Mouse (Mus musculus): ENCODE data around the gene Gpr35. TPM values are rescaled to one million over a fixed set of nuclear protein-coding genes. Genes with fewer than 3 reads are reported as not detected.
"Not testable (repeated sequence)": the region's sequence is repeated elsewhere in the genome, so short reads cannot be mapped to it uniquely, and the experiment has no call there.

Gene Gpr35
- polyA plus RNA-seq, 1 experiment from 2014 or later, result 7.7 TPM

DNA sequence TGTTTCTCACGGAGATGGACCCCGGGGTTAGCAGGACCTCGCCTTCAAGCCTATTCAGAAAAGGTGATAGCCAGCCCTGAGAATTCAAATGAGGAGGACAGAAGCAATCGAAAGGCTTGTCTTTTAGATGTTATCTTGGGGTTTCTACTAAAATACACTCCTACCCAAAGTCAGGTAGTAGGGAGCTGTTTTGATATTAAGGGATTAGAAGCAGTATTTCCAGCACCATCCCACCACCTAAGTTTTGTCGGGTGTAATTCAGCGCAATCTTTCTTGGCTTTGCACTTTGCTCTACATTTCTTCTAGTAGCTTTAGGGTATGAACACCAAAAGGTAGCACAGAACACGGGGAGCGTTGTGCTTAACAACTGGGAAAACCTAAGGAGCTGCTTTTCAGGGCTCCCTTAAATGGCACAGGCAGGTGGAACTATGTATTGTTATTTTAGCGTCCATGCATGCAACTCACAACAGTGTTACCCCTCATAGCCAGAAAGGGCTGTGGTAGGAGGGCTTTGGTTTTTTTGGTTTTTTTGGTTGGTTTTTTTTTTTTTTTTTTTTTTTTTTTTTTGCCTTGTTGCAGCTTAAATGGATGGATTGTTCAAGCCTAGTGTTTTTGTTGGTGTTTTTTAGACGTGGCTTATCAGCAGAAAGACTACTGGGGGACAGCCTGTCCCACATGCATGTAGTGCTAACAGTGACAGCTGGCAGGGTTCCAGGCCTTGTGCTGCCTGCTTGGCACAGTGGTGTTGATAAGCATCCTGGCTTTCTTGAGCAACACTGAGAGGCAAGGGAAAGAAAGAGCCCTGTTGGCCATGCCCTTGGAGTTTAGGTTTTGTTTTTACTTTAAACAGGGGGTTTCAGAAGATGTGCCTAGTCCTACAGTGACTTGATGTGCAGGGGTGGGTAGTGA is 15.4 kb upstream of the Gpr35 start:
- Histone ChIP-seq H3K4me1 (peaks cover 20% of the 10 kb centered on the region), H3K27me3 (replicated peaks) (no peaks in the 10 kb centered on the region), H3K27ac (peak overlapping the region; percentile 98; the same call in 1 of the 2 replicates), H3K36me3 (peaks cover 9% of the 10 kb centered on the region), H3K4me3 (replicated peaks) (peak overlapping the region; percentile 80), H3K4me2 (peak overlapping the region; percentile 81), H3K9me3 (no peaks in the 10 kb centered on the region), H3K9ac (peak overlapping the region; percentile 33)
- 15% methylated on average over 10 of the region's 10 CpGs for WGBS
- ATAC-seq (ENCODE audit: insufficient read depth, low FRiP score, low read depth), result no peak

DNA sequence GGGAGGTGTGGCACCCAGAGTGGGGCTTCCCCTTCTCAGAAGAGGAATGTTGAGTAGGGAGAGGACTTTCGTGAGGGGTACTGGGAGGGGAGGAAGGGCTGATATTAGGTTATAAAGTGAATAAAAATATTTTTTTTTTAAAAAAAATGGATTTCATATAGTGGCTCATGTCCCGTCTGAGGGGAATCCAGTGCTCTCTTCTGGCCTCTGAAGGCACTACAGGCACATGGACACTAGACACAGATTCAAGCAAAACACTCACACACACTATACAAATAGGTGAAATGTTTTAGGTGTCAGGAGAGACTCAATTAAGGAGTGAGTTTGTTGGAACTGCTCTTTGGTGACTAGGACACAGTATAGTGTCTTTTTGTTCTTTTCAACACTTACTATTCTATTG is 14.7 kb upstream of the Gpr35 start:
- Histone ChIP-seq H3K4me3 (replicated peaks) (peak overlapping the region; percentile 80), H3K27me3 (replicated peaks) (no peaks in the 10 kb centered on the region), H3K9me3 (no peaks in the 10 kb centered on the region), H3K4me1 (peaks cover 20% of the 10 kb centered on the region), H3K36me3 (peaks cover 9% of the 10 kb centered on the region), H3K27ac (no peak overlapping the region), H3K4me2 (peak overlapping the region; percentile 81), H3K9ac (no peak overlapping the region)
- WGBS, result 38% methylated on average over 2 of the region's 2 CpGs
- no peak for ATAC-seq (ENCODE audit: insufficient read depth, low FRiP score, low read depth)

DNA sequence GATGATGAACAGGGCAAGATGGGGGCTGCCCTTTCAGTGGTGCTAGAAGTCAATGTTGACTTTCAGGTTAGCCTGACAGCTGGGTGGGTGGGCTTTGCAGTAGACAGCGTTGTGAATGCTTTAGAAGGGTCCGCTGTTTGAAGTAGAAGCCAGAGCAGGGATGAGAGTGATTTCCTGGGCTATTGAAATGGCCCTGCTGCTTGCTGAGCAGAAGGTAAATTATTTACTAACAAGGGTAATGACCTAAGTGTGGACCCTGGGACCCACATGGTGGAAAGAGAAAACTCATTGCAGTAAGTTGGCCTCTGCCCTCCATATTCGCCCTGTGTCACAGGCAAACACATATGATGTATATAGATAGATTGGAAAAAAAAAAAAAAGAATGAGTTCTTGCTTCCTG is 14.2 kb upstream of the Gpr35 start:
- H3K27me3 ChIP-seq (replicated peaks), result no peaks in the 10 kb centered on the region
- H3K4me2 ChIP-seq, result peak overlapping the region; percentile 81; the same call in 1 of the 2 replicates

GRCm38 (mm10) chr1:92937797-92938196 is 12.9 kb upstream of the Gpr35 start:
- no peak; the same call in 1 of the 2 replicates for ATAC-seq (ENCODE audit: insufficient read depth, low FRiP score, low read depth)
- no peaks in the 10 kb centered on the region for H3K27me3 ChIP-seq (replicated peaks)
- WGBS, result 77% methylated on average over 3 of the region's 3 CpGs
- H3K36me3 ChIP-seq, result peaks cover 19% of the 10 kb centered on the region
- no peaks in the 10 kb centered on the region for H3K9me3 ChIP-seq
- H3K9ac ChIP-seq, result no peak overlapping the region
- peaks cover 20% of the 10 kb centered on the region for H3K4me1 ChIP-seq
- no peak overlapping the region for H3K4me2 ChIP-seq
- H3K4me3 ChIP-seq (replicated peaks), result no peak overlapping the region
- H3K27ac ChIP-seq, result peak overlapping the region; percentile 33; the same call in 1 of the 2 replicates

More for the DNA sequence above, 14.2 kb upstream of the Gpr35 start:
- no peaks in the 10 kb centered on the region for H3K9me3 ChIP-seq
- H3K9ac ChIP-seq, result no peak overlapping the region
- no peak overlapping the region for H3K27ac ChIP-seq
- H3K4me3 ChIP-seq (replicated peaks), result no peak overlapping the region
- WGBS, result 68% methylated on average over 3 of the region's 3 CpGs
- peaks cover 11% of the 10 kb centered on the region for H3K36me3 ChIP-seq
- no peak for ATAC-seq (ENCODE audit: insufficient read depth, low FRiP score, low read depth)
- H3K4me1 ChIP-seq, result peaks cover 20% of the 10 kb centered on the region

GRCm38 (mm10) chr1:92939746-92940145 is 10.9 kb upstream of the Gpr35 start:
- no peak for ATAC-seq (ENCODE audit: insufficient read depth, low FRiP score, low read depth)
- Histone ChIP-seq H3K9ac (no peak overlapping the region), H3K27ac (no peak overlapping the region), H3K4me3 (replicated peaks) (no peak overlapping the region), H3K36me3 (peaks cover 30% of the 10 kb centered on the region), H3K9me3 (no peaks in the 10 kb centered on the region), H3K4me2 (no peak overlapping the region), H3K27me3 (replicated peaks) (no peaks in the 10 kb centered on the region), H3K4me1 (peaks cover 17% of the 10 kb centered on the region)
- WGBS, result 93% methylated on average over 4 of the region's 4 CpGs

- WGBS, result 91% methylated on average over 19 of the region's 19 CpGs
- ATAC-seq (ENCODE audit: insufficient read depth, low FRiP score, low read depth), result no peak
- Histone ChIP-seq H3K9ac (no peak overlapping the region), H3K4me3 (replicated peaks) (no peak overlapping the region), H3K9me3 (no peaks in the 10 kb centered on the region), H3K27me3 (replicated peaks) (no peaks in the 10 kb centered on the region), H3K27ac (no peak overlapping the region), H3K36me3 (peaks cover 47% of the 10 kb centered on the region), H3K4me1 (no peaks in the 10 kb centered on the region), H3K4me2 (no peak overlapping the region)
These were observed 7.3 kb upstream of the Gpr35 start for GRCm38 (mm10) chr1:92943219-92943989.

DNA sequence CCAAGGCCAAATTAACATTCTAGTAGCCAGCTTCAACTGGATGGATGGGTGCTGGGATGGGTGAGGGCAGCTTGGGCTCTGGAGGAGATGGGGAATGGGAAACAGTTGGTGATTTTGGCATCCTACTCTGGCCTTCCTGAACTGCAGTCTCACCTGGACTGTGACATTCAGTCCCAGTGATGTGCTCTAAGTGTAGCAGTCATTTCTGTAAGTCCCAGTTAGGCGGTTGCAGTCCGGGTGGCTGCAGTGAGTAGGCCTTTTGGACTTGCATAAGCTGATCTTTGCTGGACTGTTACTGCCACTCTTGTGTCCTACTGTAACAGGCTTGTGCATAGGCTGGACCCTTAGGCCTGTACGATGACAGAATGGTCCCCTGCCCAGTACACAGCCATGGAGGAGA is 2.7 kb upstream of the Gpr35 start:
- Histone ChIP-seq H3K9ac (no peak overlapping the region), H3K36me3 (peaks cover 28% of the 10 kb centered on the region), H3K4me1 (no peaks in the 10 kb centered on the region), H3K4me3 (replicated peaks) (no peak overlapping the region), H3K27ac (no peak overlapping the region), H3K27me3 (replicated peaks) (no peaks in the 10 kb centered on the region), H3K9me3 (no peaks in the 10 kb centered on the region), H3K4me2 (no peak overlapping the region)
- 91% methylated on average over 3 of the region's 3 CpGs for WGBS
- no peak for ATAC-seq (ENCODE audit: insufficient read depth, low FRiP score, low read depth)

GRCm38 (mm10) chr1:92949426-92949825 is 1.2 kb upstream of the Gpr35 start:
- Histone ChIP-seq H3K36me3 (peaks cover 22% of the 10 kb centered on the region; the same call in 1 of the 2 replicates), H3K27me3 (replicated peaks) (no peaks in the 10 kb centered on the region), H3K4me3 (replicated peaks) (no peak overlapping the region), H3K9ac (no peak overlapping the region), H3K4me2 (peak overlapping the region; percentile 43), H3K4me1 (no peaks in the 10 kb centered on the region), H3K27ac (no peak overlapping the region), H3K9me3 (no peaks in the 10 kb centered on the region)
- 57% methylated on average over 6 of the region's 6 CpGs for whole genome bisulfite sequencing
- ATAC-seq (ENCODE audit: insufficient read depth, low FRiP score, low read depth), result no peak

- no peak overlapping the region for H3K27ac ChIP-seq
- WGBS, result 68% methylated on average over 2 of the region's 2 CpGs
- no peak overlapping the region for H3K4me3 ChIP-seq (replicated peaks)
- H3K36me3 ChIP-seq, result no peaks in the 10 kb centered on the region
- H3K9me3 ChIP-seq, result no peaks in the 10 kb centered on the region
- ATAC-seq (ENCODE audit: insufficient read depth, low FRiP score, low read depth), result no peak
- H3K9ac ChIP-seq, result no peak overlapping the region
- H3K4me1 ChIP-seq, result no peaks in the 10 kb centered on the region
- H3K4me2 ChIP-seq, result no peak overlapping the region
- H3K27me3 ChIP-seq (replicated peaks), result no peaks in the 10 kb centered on the region
These were observed 3.0 kb downstream of the Gpr35 start for GRCm38 (mm10) chr1:92953641-92954040.

DNA sequence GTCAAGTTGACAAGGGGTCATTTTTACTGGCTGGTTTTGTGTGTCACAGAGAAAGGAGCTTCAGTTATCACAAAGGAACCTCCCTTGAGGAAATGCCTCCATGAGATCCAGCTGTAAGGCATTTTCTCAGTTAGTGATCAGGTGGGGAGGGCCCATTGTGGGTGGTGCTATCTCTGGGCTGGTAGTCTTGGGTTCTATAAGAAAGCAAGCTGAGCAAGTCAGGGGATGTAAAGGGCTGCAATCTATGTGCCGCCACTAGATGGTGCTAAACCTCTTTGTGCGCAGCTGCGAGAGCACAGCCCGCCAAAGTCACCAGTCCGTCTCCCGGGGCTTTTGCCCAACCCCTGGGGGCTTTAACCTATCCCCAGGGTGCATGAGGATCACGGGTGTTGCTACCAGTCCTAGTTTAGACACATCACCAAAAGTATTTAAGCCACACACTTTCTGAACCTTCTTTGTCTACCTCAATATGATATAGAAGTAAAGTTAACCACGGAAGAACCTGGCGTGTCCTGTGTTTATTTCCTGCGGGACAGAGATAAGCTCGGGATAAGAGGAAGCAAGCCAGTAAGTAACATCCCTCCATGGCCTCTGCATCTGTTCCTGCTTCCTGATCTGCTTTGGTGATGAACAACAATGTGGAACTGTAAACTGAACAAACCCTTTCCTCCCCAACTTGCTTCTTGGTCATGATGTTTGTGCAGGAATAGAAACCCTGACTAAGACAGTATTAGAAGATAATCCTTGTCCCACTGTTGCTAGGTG is 6.1 kb downstream of the Gpr35 start:
- H3K27ac ChIP-seq; H3K9me3 ChIP-seq; H3K27me3 ChIP-seq (replicated peaks); ATAC-seq (ENCODE audit: insufficient read depth, low FRiP score, low read depth); H3K36me3 ChIP-seq; H3K9ac ChIP-seq; H3K4me1 ChIP-seq: not testable (repeated sequence)
- 0 out of 2 replicates have a peak overlapping the region, but pooled peaks have one; percentile 18 for H3K4me3 ChIP-seq (replicated peaks)
- peak overlapping the region; percentile 46 for H3K4me2 ChIP-seq
- WGBS, result 3% methylated on average over 11 of the region's 11 CpGs

DNA sequence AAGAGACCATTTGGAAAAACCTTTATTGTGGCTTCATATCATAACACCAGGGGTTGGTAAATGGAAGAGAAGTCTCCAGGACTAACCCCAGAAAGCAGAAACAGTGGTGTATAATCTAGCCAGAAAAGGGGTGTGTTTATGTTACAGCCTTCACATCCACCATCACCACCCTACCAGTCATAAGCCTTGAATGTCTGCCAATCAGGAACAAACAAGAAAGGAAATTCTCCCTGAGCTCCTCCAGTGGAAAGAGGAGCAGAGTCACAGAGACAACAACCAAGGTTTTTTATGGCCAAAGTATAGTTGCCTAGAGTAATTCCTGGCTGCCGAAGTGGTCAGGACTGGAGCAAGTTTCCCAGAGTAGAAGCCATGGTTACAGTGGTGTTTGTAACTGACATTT is 8.3 kb downstream of the Gpr35 start:
- H3K27ac ChIP-seq, result no peak overlapping the region

More for the DNA sequence above, 8.3 kb downstream of the Gpr35 start:
- no peaks in the 10 kb centered on the region for H3K27me3 ChIP-seq (replicated peaks)
- no peaks in the 10 kb centered on the region for H3K36me3 ChIP-seq
- 79% methylated on average over 1 of the region's 1 CpGs for WGBS
- H3K4me1 ChIP-seq, result no peaks in the 10 kb centered on the region
- H3K4me2 ChIP-seq, result no peak overlapping the region
- no peak overlapping the region for H3K4me3 ChIP-seq (replicated peaks)
- H3K9me3 ChIP-seq, result no peaks in the 10 kb centered on the region
- no peak overlapping the region for H3K9ac ChIP-seq
- no peak for ATAC-seq (ENCODE audit: insufficient read depth, low FRiP score, low read depth)
